Mouse (Mus musculus): ENCODE results near the gene Vps9d1. TPM values are rescaled to one million over a fixed set of nuclear protein-coding genes. Genes with fewer than 3 reads are reported as not detected.

Vps9d1 gene
- polyA plus RNA-seq, 1 experiment from 2014 or later, result 31.7 TPM

GRCm38 (mm10) chr8:123193771-123194170, 60.4 kb downstream of the Vps9d1 start:
- WGBS, result 89% methylated on average over 9 of the region's 9 CpGs
- Histone ChIP-seq H3K9me3 (no peaks in the 10 kb centered on the region), H3K36me3 (no peaks in the 10 kb centered on the region), H3K27me3 (ENCODE audit: insufficient read depth, poor library complexity, severe bottlenecking) (0 out of 2 replicates have a peak, but pooled peaks cover 3% of the 10 kb centered on the region), H3K4me3 (no peak overlapping the region), H3K27ac (no peak overlapping the region), H3K4me1 (replicated peaks) (peaks cover 13% of the 10 kb centered on the region)
- no peak for DNase-seq (ENCODE audit: low spot score)

Other genes starting within 250 kb of the Vps9d1 start
- gene Ankrd11, start 212.1 kb downstream of the Vps9d1 start, polyA plus RNA-seq (2016; fragmentation: Nextera tagmentation; extraction: Ambion mirVana), result 31.4 and 34.3 TPM in 2 replicates
- 56.6 and 58.2 TPM in 2 replicates for gene Spg7, start 191.4 kb downstream of the Vps9d1 start, polyA plus RNA-seq (2016; fragmentation: Nextera tagmentation; extraction: Ambion mirVana)
- gene Rpl13, start 152.0 kb downstream of the Vps9d1 start, polyA plus RNA-seq (2016; fragmentation: Nextera tagmentation; extraction: Ambion mirVana), result 1,248 and 1,330 TPM in 2 replicates
- 0.12 and 0.63 TPM in 2 replicates for gene Cpne7, start 137.0 kb downstream of the Vps9d1 start, polyA plus RNA-seq (2016; fragmentation: Nextera tagmentation; extraction: Ambion mirVana)
- gene Sult5a1, start 96.0 kb downstream of the Vps9d1 start, polyA plus RNA-seq (2016; fragmentation: Nextera tagmentation; extraction: Ambion mirVana), result 4.3 and 5.8 TPM in 2 replicates
- 3.2 and 4.9 TPM in 2 replicates for gene Dpep1, start 68.1 kb downstream of the Vps9d1 start, polyA plus RNA-seq (2016; fragmentation: Nextera tagmentation; extraction: Ambion mirVana)
- 142 and 158 TPM in 2 replicates for gene Chmp1a, start 41.6 kb downstream of the Vps9d1 start, polyA plus RNA-seq (2016; fragmentation: Nextera tagmentation; extraction: Ambion mirVana)
- gene Spata33, start 41.5 kb downstream of the Vps9d1 start, polyA plus RNA-seq (2016; fragmentation: Nextera tagmentation; extraction: Ambion mirVana), result 5.3 and 5.7 TPM in 2 replicates
- gene Cdk10, start 29.5 kb downstream of the Vps9d1 start, polyA plus RNA-seq (2016; fragmentation: Nextera tagmentation; extraction: Ambion mirVana), result 36.7 and 37.2 TPM in 2 replicates
- gene Spata2l, start 18.1 kb downstream of the Vps9d1 start, polyA plus RNA-seq (2016; fragmentation: Nextera tagmentation; extraction: Ambion mirVana), result 2.3 and 3.3 TPM in 2 replicates
- gene Zfp276, start 153 bp downstream of the Vps9d1 start, polyA plus RNA-seq (2016; fragmentation: Nextera tagmentation; extraction: Ambion mirVana), result 30.6 and 36.0 TPM in 2 replicates
- gene Fanca, start 64.2 kb upstream of the Vps9d1 start, polyA plus RNA-seq (2016; fragmentation: Nextera tagmentation; extraction: Ambion mirVana), result 35.3 and 40.9 TPM in 2 replicates
- 10.8 and 19.5 TPM in 2 replicates for gene Spire2, start 78.4 kb upstream of the Vps9d1 start, polyA plus RNA-seq (2016; fragmentation: Nextera tagmentation; extraction: Ambion mirVana)
- 159 and 169 TPM in 2 replicates for gene Tcf25, start 119.4 kb upstream of the Vps9d1 start, polyA plus RNA-seq (2016; fragmentation: Nextera tagmentation; extraction: Ambion mirVana)
- gene Mc1r, start 152.8 kb upstream of the Vps9d1 start, polyA plus RNA-seq (2016; fragmentation: Nextera tagmentation; extraction: Ambion mirVana), result 0.05 and 0.21 TPM in 2 replicates
- gene Tubb3, start 157.1 kb upstream of the Vps9d1 start, polyA plus RNA-seq (2016; fragmentation: Nextera tagmentation; extraction: Ambion mirVana), result 560 and 909 TPM in 2 replicates
- 40.9 and 42.3 TPM in 2 replicates for gene Def8, start 169.2 kb upstream of the Vps9d1 start, polyA plus RNA-seq (2016; fragmentation: Nextera tagmentation; extraction: Ambion mirVana)
- gene Afg3l1, start 223.6 kb upstream of the Vps9d1 start, polyA plus RNA-seq (2016; fragmentation: Nextera tagmentation; extraction: Ambion mirVana), result 54.9 and 55.3 TPM in 2 replicates